Mouse (Mus musculus) adrenal gland, adult 18-20 months (tissue): ENCODE measurements around the gene Trpv2. TPM values are rescaled to one million over a fixed set of nuclear protein-coding genes. Genes with fewer than 3 reads are reported as not detected.

Experiments
- DNase-seq, 2 experiments: peaks; one replicate each; pipeline ENCODE4 v3.0.0; 2021 to 2022; ENCODE audit warnings: low spot score in 2 of 2
- long read RNA-seq, 2 experiments: library from polyadenylated mRNA; stranded (forward); transcript quantifications; one replicate each; pipeline ENCODE4 v2.0.0; 2021
- total RNA-seq, 2 experiments: library from RNA; stranded (reverse); gene quantifications; 1 replicate in 1 of 2; 2 replicates in 1 of 2; pipeline ENCODE4 v1.2.3; 2021

Trpv2 gene
- 1 to 10 TPM; 3.4 to 7.2 TPM for total RNA-seq
- long read RNA-seq, experiment 1, partial matches to known transcripts = 6 of 7 reads
- long read RNA-seq, experiment 1, other reads (novel, unspliced or antisense) = 1 of 7 reads
- long read RNA-seq, experiment 2, partial matches to known transcripts = 5 of 5 reads
- long read RNA-seq, experiment 2, other reads (novel, unspliced or antisense) = 0 of 5 reads

- no peak for DNase-seq
Observed at GRCm38 (mm10) chr11:62573959-62574702, at the start of gene Trpv2. TSS of gene Trpv2 (plus strand) at chr11:62574486.

- no peak for DNase-seq
Observed at GRCm38 (mm10) chr11:62537089-62537488, 37.2 kb upstream of the Trpv2 start.

- DNase-seq = no peak
Observed at GRCm38 (mm10) chr11:62537590-62537989, 36.7 kb upstream of the Trpv2 start.

DNA sequence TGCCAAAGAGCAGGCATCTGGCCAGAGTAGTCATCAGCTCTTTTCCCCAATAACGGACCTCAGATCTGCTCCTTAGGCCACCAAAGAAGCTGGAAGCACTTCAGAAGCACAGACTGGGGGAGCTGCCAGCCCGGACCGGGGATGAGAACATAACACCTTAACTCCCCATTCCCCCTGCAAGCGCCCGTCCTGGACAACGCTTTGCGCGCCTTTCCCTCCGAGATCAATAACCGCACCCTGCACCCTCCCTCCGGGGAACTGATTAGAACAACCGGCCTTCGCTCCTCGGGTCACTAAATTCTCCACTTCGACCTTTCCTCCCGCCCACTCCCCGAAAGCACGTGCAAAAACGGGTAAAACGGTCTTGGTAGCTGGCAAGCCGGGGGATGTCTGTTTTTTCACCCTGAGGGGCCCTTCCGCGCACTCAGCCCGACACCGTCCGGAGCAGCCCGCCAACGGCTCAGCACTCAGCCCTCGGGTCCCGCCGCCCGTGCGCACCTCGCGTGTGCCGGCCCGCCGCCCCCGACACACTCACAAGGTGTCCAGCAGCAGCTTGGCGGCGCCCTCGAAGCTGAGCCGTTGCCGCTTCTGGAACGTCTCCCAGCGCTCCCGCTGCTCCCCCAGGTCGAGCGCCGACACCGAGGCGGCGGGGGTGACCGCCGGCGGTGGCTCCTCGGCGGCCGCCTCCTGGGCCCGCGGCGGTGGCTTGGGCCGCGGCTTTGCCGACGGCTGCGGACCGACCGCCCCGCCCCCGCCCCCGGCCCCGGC is 35.8 kb upstream of the Trpv2 start:
- peak; percentile 59 to 67 for DNase-seq

DNA sequence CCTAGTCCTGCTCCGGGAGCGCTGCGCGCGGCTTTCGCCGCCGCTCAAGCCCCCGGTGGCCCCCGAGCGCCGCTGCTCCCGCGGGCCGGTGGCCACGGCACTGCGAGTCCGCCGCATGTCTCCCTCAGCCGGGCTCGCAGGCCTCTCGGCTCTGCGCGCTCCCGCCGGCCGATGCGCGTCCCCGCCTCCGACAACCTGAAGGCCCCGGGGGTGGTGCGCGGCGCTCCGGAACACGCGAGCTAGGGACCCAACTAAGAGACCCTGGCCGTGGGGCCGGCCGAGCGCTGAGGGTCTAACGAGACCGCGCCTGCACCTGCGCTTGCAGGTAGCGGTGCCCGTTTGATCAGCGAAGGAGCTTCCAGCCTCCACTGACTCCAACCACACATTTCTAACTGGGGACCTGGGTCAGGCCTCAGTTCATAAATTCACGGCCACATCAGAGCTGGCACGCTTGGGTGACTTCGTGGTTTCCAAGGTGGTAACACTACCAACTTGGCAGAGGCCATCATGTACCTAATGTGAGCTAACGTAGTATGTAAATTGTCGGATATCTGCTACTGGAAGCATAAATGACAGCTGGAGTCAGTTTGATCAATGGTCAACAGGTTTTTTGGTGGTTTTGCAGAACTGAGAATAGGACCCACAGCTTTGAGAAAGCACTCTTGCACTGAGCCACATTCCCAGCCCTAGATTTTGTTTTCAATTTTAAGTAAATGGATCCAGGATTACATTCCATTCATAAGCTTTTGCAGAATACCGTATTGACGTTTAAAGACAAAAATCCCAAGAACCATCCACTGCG is 35.0 kb upstream of the Trpv2 start, which contains the start of gene Cenpv:
Cenpv (minus strand) TSS at position 173 of the 802 bp plus-strand sequence.
- DNase-seq = peak; percentile 77 to 82

DNA sequence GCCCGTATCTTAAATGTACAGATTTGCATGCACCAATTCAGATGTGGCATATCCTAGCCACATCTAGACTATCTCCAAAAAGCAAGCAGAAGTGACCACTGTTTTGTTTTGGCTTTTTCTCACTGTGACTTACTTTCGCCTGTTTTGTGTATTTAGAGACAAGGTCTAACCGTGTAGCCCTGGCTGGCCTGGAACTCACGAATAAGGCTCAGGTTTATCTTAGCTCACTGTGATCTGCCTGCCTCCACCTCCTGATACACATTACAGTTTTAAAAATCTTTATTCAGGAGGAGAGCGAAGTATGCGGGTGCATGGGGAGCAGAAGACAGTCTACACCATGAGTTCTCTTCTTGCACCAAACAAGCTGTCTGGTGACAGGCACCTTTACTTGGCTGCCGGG is 34.1 kb upstream of the Trpv2 start:
- DNase-seq = no peak

- no peak for DNase-seq
Observed at GRCm38 (mm10) chr11:62540969-62541368, 33.3 kb upstream of the Trpv2 start.

GRCm38 (mm10) chr11:62541581-62541980 is 32.7 kb upstream of the Trpv2 start:
- no peak for DNase-seq

- no peak for DNase-seq
Observed at GRCm38 (mm10) chr11:62543991-62544390, 30.3 kb upstream of the Trpv2 start.

DNA sequence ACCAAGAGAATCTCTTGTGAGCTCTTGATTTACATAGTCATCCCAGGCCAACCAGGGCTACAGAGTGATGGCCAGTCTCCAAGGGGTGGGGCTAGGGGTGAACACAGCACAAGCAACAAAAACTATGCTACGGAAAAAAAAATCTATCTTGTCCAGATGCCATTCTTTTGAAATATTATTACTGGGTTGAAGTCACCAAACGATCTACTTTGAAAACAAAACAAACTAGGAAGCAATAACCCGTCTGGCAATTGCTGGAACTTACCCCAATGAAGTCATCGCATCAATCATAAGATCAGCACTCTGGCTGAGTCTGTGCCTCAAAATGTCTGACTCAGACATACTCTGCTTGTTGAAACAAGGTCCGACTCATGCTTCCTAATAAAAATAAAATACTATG is 24.5 kb upstream of the Trpv2 start:
- DNase-seq = peak; percentile 49 to 57

- DNase-seq = peak; percentile 41 to 49
Observed at GRCm38 (mm10) chr11:62550227-62550685, 24.0 kb upstream of the Trpv2 start.

GRCm38 (mm10) chr11:62550727-62551225 is 23.5 kb upstream of the Trpv2 start, which contains the start of gene Ubb:
TSS of gene Ubb (plus strand) at chr11:62551171.
- peak; percentile 97 for DNase-seq

DNA sequence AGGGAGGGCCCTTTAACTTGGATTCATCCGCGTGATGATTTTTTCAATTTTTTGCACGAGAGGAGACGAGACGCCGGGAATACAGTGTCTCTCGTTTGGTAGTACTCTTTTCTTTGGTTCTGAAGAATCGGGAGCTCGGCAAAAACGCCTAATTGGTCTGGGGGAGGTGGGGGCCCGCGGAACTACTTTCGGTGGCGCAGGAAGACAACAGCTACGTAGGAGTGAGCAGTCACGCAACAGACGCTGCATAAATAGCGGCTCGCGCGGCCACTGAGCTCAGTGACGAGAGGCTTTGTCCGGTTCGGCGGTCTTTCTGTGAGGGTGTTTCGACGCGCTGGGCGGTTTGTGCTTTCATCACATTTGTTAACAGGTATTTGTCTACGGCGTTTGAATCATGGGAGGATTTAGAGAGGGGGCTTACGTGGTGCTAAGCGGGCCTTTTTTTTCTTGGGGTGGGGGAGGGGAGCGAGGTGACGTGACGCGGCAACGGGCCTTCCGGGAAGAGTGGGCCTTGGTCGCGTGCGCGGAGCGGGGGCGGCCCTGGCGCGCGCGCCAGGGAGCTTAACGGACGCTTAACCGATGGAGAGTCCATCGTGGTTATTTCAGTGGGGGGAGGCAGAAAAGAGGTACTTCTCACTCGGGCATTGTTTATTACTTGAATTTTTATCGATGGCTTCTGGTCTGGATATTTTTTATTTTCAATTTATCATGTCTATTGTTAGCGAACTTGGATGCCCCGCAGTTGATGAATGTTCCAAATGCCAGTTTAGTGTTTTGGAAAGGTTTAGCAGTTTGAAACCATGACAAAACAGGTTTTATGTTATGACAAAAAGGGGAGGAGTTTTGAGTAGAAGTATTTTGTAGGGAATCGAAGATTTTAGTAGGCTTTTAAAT is 22.8 kb upstream of the Trpv2 start:
- DNase-seq = peak; percentile 93

- DNase-seq = no peak
Observed at GRCm38 (mm10) chr11:62553186-62553585, 21.1 kb upstream of the Trpv2 start.

DNA sequence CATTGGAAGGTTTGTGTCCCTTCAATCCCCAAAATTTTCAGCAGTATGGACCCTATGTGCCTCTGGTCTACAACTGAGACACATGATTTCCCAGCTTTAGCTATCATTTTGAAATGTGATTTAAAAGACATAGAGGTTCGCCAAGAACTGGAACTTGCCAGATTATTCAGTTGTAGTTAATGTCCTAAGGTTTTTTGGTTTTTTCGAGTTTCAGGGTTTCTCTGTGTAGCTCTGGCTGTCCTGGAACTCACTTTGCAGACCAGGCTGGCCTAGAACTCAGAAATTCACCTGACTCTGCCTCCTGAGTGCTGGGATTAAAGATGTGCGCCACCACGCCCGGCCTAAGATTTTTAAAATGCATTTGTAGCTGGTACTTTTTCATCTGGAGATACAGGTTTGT is 20.7 kb upstream of the Trpv2 start:
- DNase-seq = no peak

DNA sequence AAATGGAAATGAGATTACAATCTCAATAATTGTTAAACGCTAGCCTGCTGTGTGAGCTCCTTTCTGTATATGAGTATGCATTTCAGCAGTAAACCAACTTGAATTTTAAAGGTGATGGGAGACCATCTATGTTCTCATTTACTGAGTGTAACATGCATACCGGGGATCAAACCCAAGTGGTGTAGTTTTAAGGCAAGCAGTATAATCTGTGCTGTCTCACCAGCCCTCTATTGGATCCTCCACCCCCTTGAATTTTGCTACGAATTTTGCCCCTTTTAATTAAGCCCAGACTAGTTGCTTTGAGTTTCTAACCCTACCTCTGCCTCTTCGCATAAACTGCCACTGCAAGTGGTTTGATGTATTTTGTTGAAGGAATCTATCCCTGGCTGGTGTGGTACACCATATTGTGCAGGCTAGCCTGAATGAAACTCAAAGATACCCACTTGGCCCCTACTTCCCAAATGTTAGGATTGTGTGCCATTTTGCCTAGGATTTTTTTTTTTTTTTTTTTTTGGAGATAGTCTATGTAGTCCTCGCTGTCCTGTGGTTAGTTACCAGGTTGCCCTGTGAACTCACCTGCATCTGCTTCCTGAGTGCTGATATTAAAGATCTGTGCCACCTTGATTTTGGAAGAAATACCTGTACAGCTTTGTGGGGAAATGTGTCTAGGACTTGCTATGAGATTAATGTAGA is 20.0 kb upstream of the Trpv2 start:
- DNase-seq = no peak

- no peak for DNase-seq
Observed at GRCm38 (mm10) chr11:62554934-62555517, 19.3 kb upstream of the Trpv2 start.

DNA sequence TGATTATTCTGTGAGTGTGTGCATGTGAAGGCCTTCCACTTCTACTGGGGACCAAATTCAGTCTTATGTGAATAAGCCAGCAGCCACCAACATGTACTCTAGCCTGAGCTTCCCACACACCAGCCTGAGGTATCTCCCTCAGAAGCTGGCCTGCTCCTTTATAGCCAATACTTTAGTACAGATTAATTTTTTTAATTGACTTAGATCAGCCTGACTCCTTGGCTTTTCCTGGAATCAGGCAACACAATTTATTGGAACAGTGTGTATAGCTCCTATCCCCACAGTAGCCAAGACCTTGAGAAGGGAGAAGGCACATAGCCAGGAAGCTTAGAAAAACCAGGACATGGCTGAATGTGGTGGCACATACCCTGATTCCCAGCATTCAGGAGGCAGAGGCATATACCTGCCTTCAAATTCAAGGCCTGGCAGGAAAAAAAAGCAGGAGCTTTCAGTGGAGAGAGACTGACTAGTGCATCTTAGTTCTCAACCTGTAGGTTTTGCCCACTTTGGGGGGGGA is 18.3 kb upstream of the Trpv2 start:
- DNase-seq = no peak
